9 mouse cellular contexts compared by ENCODE assay signal in the genomic region with DNA sequence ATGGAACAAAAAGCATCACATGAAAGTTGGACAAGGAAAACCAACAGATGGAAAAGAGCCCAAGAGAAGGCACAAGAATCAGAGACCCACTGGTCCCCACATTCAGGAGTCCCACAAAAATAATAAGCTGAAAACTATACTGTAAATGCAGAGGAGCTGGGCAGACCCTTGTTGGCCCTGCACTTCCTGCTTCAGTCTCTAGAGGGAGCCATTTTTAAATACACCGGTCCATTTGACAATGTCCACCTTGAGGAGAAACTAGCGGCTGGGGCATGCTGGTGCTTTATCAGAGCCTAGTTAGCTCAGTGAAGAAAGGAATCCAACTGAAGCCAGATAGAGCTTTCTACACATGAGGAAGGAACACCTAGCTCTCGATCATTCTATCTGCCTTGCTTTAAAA.
A peak's percentile ranks its signal among the peaks of the same experiment; 100 is the strongest.
DNase-seq lines count a peak whose midpoint lies in the region; ATAC-seq and TF ChIP-seq lines count a peak whose summit lies in the region.
"Had no signal": no experiment of that assay in that cellular context is flagged by ENCODE, and none has a peak within 500 bp of the region (broad histone marks: within the 10 kb centered on the region; RNA-seq: fewer than 3 reads in every experiment).

No protein-coding gene starts in this region.

- no peak overlapping the region for H3K4me2 ChIP-seq in heart, postnatal 0 days (ENCODE audit: low read depth, low read length)
- no peak overlapping the region for H3K4me2 ChIP-seq in forebrain, postnatal 0 days (ENCODE audit: low read depth)
- H3K4me2 ChIP-seq: heart, embryonic 15.5 days had no signal

- in situ Hi-C loops in Patski (cut with MboI; ENCODE audit: low pct_unique_long_range_greater_than_20kb): no loop called here

- ATAC-seq in heart, postnatal 0 days (ENCODE audit: insufficient read depth, low read depth): no peak
- no peak for ATAC-seq in Patski
- ATAC-seq in forebrain, postnatal 0 days: no peak

- no peak for TF ChIP-seq POLR2A in lung, adult 2 months (IDR thresholded peaks at IDR 0.05; ENCODE audit: borderline replicate concordance, extremely low read depth, low read depth, low read length)

- CTCF ChIA-PET in Patski (lab: Charles Lee): interaction anchor here (0.6 to 1.3 kb wide), 2 partner anchors 12 to 936 kb away, joined by 3 read pairs; no protein-coding TSS in a partner anchor

- no peak overlapping the region for H3K27ac ChIP-seq in heart, postnatal 0 days (ENCODE audit: low read depth)
- H3K27ac ChIP-seq in forebrain, postnatal 0 days (ENCODE audit: low read depth, low read length): no peak overlapping the region
- H3K27ac ChIP-seq: heart, embryonic 15.5 days had no signal

- no peak overlapping the region for H3K4me3 ChIP-seq in heart, postnatal 0 days (ENCODE audit: low read depth, low read length)
- H3K4me3 ChIP-seq in lung, adult 2 months (replicated peaks; ENCODE audit: extremely low read depth, low read depth, low read length): no peak overlapping the region
- no peak overlapping the region for H3K4me3 ChIP-seq in forebrain, postnatal 0 days (ENCODE audit: low read depth, low read length)
- H3K4me3 ChIP-seq: heart, embryonic 15.5 days had no signal

- WGBS in heart, postnatal 0 days: 32% methylated on average over 3 of the region's 3 CpGs
- WGBS in lung, adult 2 months: 47% methylated on average over 3 of the region's 3 CpGs
- WGBS in forebrain, postnatal 0 days: 63% methylated on average over 3 of the region's 3 CpGs

- TF ChIP-seq EP300 in heart, postnatal 0 days (IDR thresholded peaks at IDR 0.05; ENCODE audit: low read depth): no peak

- no peaks in the 10 kb centered on the region for H3K27me3 ChIP-seq in heart, postnatal 0 days (ENCODE audit: control insufficient read depth, insufficient read depth, low read length)
- peaks cover 4% of the 10 kb centered on the region for H3K27me3 ChIP-seq in Patski
- H3K27me3 ChIP-seq in forebrain, postnatal 0 days (ENCODE audit: insufficient read depth, low read length): no peaks in the 10 kb centered on the region
- H3K27me3 ChIP-seq: heart, embryonic 15.5 days had no signal

- no peak overlapping the region for H3K9ac ChIP-seq in heart, postnatal 0 days (replicated peaks; ENCODE audit: low read depth, low read length)
- H3K9ac ChIP-seq in forebrain, postnatal 0 days: no peak overlapping the region
- H3K9ac ChIP-seq: heart, embryonic 15.5 days had no signal

- peak; percentile 40 for TF ChIP-seq CTCF in heart, postnatal 0 days (IDR thresholded peaks at IDR 0.05; ENCODE audit: low read depth)
- TF ChIP-seq CTCF in Patski (IDR thresholded peaks at IDR 0.05): peak; percentile 60
- peak; percentile 61 for TF ChIP-seq CTCF in lung, adult 2 months (IDR thresholded peaks at IDR 0.05; ENCODE audit: insufficient read depth, low read length)
- no peak for TF ChIP-seq CTCF in forebrain, postnatal 0 days (IDR thresholded peaks at IDR 0.05; ENCODE audit: low read depth)

- H3K9me3 ChIP-seq in heart, postnatal 0 days (replicated peaks; ENCODE audit: control insufficient read depth, low read length): no peaks in the 10 kb centered on the region
- H3K9me3 ChIP-seq in forebrain, postnatal 0 days (ENCODE audit: low read length): no peaks in the 10 kb centered on the region
- H3K9me3 ChIP-seq: heart, embryonic 15.5 days had no signal

- H3K4me1 ChIP-seq in heart, postnatal 0 days (ENCODE audit: control insufficient read depth, insufficient read depth): no peaks in the 10 kb centered on the region
- no peaks in the 10 kb centered on the region for H3K4me1 ChIP-seq in lung, adult 2 months (ENCODE audit: control insufficient read depth, insufficient read depth, low read length)
- no peaks in the 10 kb centered on the region for H3K4me1 ChIP-seq in forebrain, postnatal 0 days (ENCODE audit: insufficient read depth)
- H3K4me1 ChIP-seq: heart, embryonic 15.5 days had no signal

- DNase-seq in heart, postnatal 0 days (ENCODE audit: low spot score): no peak
- DNase-seq in heart, adult 9 months (ENCODE audit: low spot score in 2 of 2): no peak
- DNase-seq in 3T3-L1 (ENCODE audit: low read depth, low spot score) (peak; percentile 51), Patski (ENCODE audit: low read depth, low spot score) (no peak)
- DNase-seq in lung, adult 2 months: peak; percentile 16
- no peak for DNase-seq in T-cell, adult 2 months (ENCODE audit: low spot score)
- DNase-seq in forebrain, postnatal 0 days: no peak
- no peak for DNase-seq in embryo, embryonic 11 days

- no peaks in the 10 kb centered on the region for H3K36me3 ChIP-seq in heart, postnatal 0 days (replicated peaks; ENCODE audit: control insufficient read depth, insufficient read depth, low read length)
- no peaks in the 10 kb centered on the region for H3K36me3 ChIP-seq in forebrain, postnatal 0 days (ENCODE audit: insufficient read depth)
- H3K36me3 ChIP-seq: heart, embryonic 15.5 days had no signal

- POLR2A ChIA-PET in Patski (lab: Charles Lee): interaction anchor here (0.7 kb wide), 1 partner anchor 160 kb away, joined by 3 read pairs; no protein-coding TSS in a partner anchor

Comparison
In these comparisons a context has a peak if more than half of its experiments do, and no peak if none do; other contexts are left out.
1. DNase-seq: peak in 3T3-L1 (single experiment) and lung, adult 2 months (single experiment); none in heart, postnatal 0 days (single experiment), heart, adult 9 months (0 of 2), Patski (single experiment), T-cell, adult 2 months (single experiment), forebrain, postnatal 0 days (single experiment) and embryo, embryonic 11 days (single experiment).